Mouse (Mus musculus) megakaryocyte, embryonic 14.5 days (primary cell): Measurements from ENCODE around the gene Sfmbt2. TPM values are rescaled to one million over a fixed set of nuclear protein-coding genes. Genes with fewer than 3 reads are reported as not detected.

Source experiments
- H3K27me3 ChIP-seq: replicated peaks from 2 replicates; pipeline ENCODE3; 2012; ENCODE audit warnings: inconsistent platforms
- H3K36me3 ChIP-seq: replicated peaks from 2 replicates; pipeline ENCODE3; 2012; ENCODE audit warnings: low read length, inconsistent platforms, mixed read lengths
- H3K4me1 ChIP-seq: 2 replicates; pipeline ENCODE4 v1.6.1; 2012; ENCODE audit warnings: inconsistent platforms
- H3K4me3 ChIP-seq: replicated peaks from 2 replicates; pipeline ENCODE3; 2012; ENCODE audit warnings: moderate library complexity, mild to moderate bottlenecking, inconsistent platforms
- H3K9me3 ChIP-seq: 2 replicates; pipeline ENCODE4 v1.6.1; 2012; ENCODE audit warnings: inconsistent platforms
- FLI1 ChIP-seq: IDR thresholded peaks from 2 replicates; pipeline ENCODE4 v1.6.1; 2012; ENCODE audit warnings: low read length, inconsistent platforms, mixed read lengths
- GATA1 ChIP-seq: IDR thresholded peaks from 3 replicates; pipeline ENCODE4 v1.6.1; 2012; ENCODE audit warnings: mixed read lengths, low read length, inconsistent platforms, borderline replicate concordance
- polyA plus RNA-seq: library from polyadenylated mRNA; stranded (reverse); fragments of >175 nt; gene quantifications from 2 replicates; pipeline ENCODE4 v1.2.3, GENCODE M21; 2012; ENCODE audit warnings: low replicate concordance; ENCODE audit not compliant: insufficient read depth

Sfmbt2 gene
- polyA plus RNA-seq, 1 experiment = not detected

- Histone ChIP-seq H3K4me1 (no peaks in the 10 kb centered on the region), H3K9me3 (peaks cover 3% of the 10 kb centered on the region; the same call in 1 of the 2 replicates), H3K27me3 (no peaks in the 10 kb centered on the region), H3K36me3 (no peaks in the 10 kb centered on the region), H3K4me3 (no peak overlapping the region)
- no peak for TF ChIP-seq GATA1
- no peak for TF ChIP-seq FLI1
Measured at GRCm38 (mm10) chr2:10525622-10526021, 155.3 kb downstream of the Sfmbt2 start.

- TF ChIP-seq FLI1 = no peak
- TF ChIP-seq GATA1 = no peak
- Histone ChIP-seq H3K27me3 (no peaks in the 10 kb centered on the region), H3K4me1 (no peaks in the 10 kb centered on the region), H3K9me3 (no peaks in the 10 kb centered on the region), H3K4me3 (no peak overlapping the region), H3K36me3 (no peaks in the 10 kb centered on the region)
Measured at GRCm38 (mm10) chr2:10541762-10542161, 171.5 kb downstream of the Sfmbt2 start.

- TF ChIP-seq FLI1 = no peak
- no peak for TF ChIP-seq GATA1
- H3K36me3 ChIP-seq = no peaks in the 10 kb centered on the region
- no peaks in the 10 kb centered on the region for H3K9me3 ChIP-seq
- H3K4me1 ChIP-seq = no peaks in the 10 kb centered on the region
- H3K4me3 ChIP-seq = no peak overlapping the region
- no peaks in the 10 kb centered on the region for H3K27me3 ChIP-seq
Measured at GRCm38 (mm10) chr2:10542388-10542787, 172.1 kb downstream of the Sfmbt2 start.

- H3K4me1 ChIP-seq = 0 out of 2 replicates have a peak, but pooled peaks cover 3% of the 10 kb centered on the region
- no peaks in the 10 kb centered on the region for H3K36me3 ChIP-seq
- H3K9me3 ChIP-seq = no peaks in the 10 kb centered on the region
- H3K4me3 ChIP-seq = no peak overlapping the region
- TF ChIP-seq FLI1 (no peak), GATA1 (no peak)
- H3K27me3 ChIP-seq = no peaks in the 10 kb centered on the region
Measured at GRCm38 (mm10) chr2:10558816-10559215, 188.5 kb downstream of the Sfmbt2 start.

- Histone ChIP-seq H3K36me3 (no peaks in the 10 kb centered on the region), H3K4me1 (peaks cover 6% of the 10 kb centered on the region), H3K4me3 (no peak overlapping the region), H3K27me3 (no peaks in the 10 kb centered on the region), H3K9me3 (no peaks in the 10 kb centered on the region)
- TF ChIP-seq FLI1 (no peak), GATA1 (no peak)
Measured at GRCm38 (mm10) chr2:10565491-10565890, 195.2 kb downstream of the Sfmbt2 start.

- Histone ChIP-seq H3K4me1 (peaks cover 6% of the 10 kb centered on the region), H3K4me3 (no peak overlapping the region), H3K9me3 (peaks cover 5% of the 10 kb centered on the region; the same call in 1 of the 2 replicates), H3K27me3 (no peaks in the 10 kb centered on the region), H3K36me3 (no peaks in the 10 kb centered on the region)
- TF ChIP-seq GATA1 = no peak
- TF ChIP-seq FLI1 = no peak
Measured at GRCm38 (mm10) chr2:10569392-10569791, 199.1 kb downstream of the Sfmbt2 start.

- H3K4me3 ChIP-seq = no peak overlapping the region
- no peaks in the 10 kb centered on the region for H3K36me3 ChIP-seq
Measured at GRCm38 (mm10) chr2:10572311-10572710, 202.0 kb downstream of the Sfmbt2 start.

GRCm38 (mm10) chr2:10575962-10576740 lies 205.8 kb downstream of the Sfmbt2 start:
- TF ChIP-seq GATA1 = no peak
- TF ChIP-seq FLI1 = no peak
- Histone ChIP-seq H3K4me3 (no peak overlapping the region), H3K9me3 (peaks cover 15% of the 10 kb centered on the region; the same call in 1 of the 2 replicates), H3K36me3 (no peaks in the 10 kb centered on the region), H3K27me3 (no peaks in the 10 kb centered on the region), H3K4me1 (peaks cover 14% of the 10 kb centered on the region)

More at GRCm38 (mm10) chr2:10572311-10572710, 202.0 kb downstream of the Sfmbt2 start:
- Histone ChIP-seq H3K4me1 (peaks cover 12% of the 10 kb centered on the region), H3K27me3 (no peaks in the 10 kb centered on the region), H3K9me3 (peaks cover 13% of the 10 kb centered on the region; the same call in 1 of the 2 replicates)
- TF ChIP-seq FLI1 = no peak
- TF ChIP-seq GATA1 = no peak

GRCm38 (mm10) chr2:10582673-10583072 lies 212.4 kb downstream of the Sfmbt2 start:
- H3K36me3 ChIP-seq = no peaks in the 10 kb centered on the region
- H3K9me3 ChIP-seq = peaks cover 5% of the 10 kb centered on the region; the same call in 1 of the 2 replicates
- H3K4me1 ChIP-seq = peaks cover 8% of the 10 kb centered on the region; the same call in 1 of the 2 replicates
- no peaks in the 10 kb centered on the region for H3K27me3 ChIP-seq
- TF ChIP-seq FLI1 = no peak
- H3K4me3 ChIP-seq = no peak overlapping the region

- Histone ChIP-seq H3K9me3 (peaks cover 5% of the 10 kb centered on the region; the same call in 1 of the 2 replicates), H3K4me3 (no peak overlapping the region), H3K27me3 (no peaks in the 10 kb centered on the region), H3K36me3 (no peaks in the 10 kb centered on the region), H3K4me1 (peaks cover 8% of the 10 kb centered on the region; the same call in 1 of the 2 replicates)
- no peak for TF ChIP-seq FLI1
- TF ChIP-seq GATA1 = no peak
Measured at GRCm38 (mm10) chr2:10583103-10583502, 212.8 kb downstream of the Sfmbt2 start.
